Mouse (Mus musculus) heart, adult 2 months (tissue): Measurements from ENCODE around the gene Gria4. TPM values are rescaled to one million over a fixed set of nuclear protein-coding genes. Genes with fewer than 3 reads are reported as not detected.

ENCODE experiments used
- DNase-seq, 2 experiments: peaks; one replicate each; pipeline ENCODE4 v3.0.0; 2021
- H3K27ac ChIP-seq: fragments of 200-600 bp; 2 replicates; pipeline ENCODE4 v1.8.1; 2022
- H3K27me3 ChIP-seq: fragments of 200-500 bp; 2 replicates; pipeline ENCODE4 v1.6.1; 2012; ENCODE audit warnings: mild to moderate bottlenecking, low read length, inconsistent platforms, mixed read lengths; ENCODE audit not compliant: control insufficient read depth, insufficient read depth
- H3K36me3 ChIP-seq: fragments of 200-500 bp; 2 replicates; pipeline ENCODE4 v1.6.1; 2012; ENCODE audit warnings: low read length, inconsistent platforms; ENCODE audit not compliant: control insufficient read depth, insufficient read depth
- H3K4me1 ChIP-seq: fragments of 200-500 bp; 2 replicates; pipeline ENCODE4 v1.6.1; 2011; ENCODE audit warnings: low read length; ENCODE audit not compliant: control insufficient read depth, insufficient read depth
- H3K4me3 ChIP-seq: fragments of 200-600 bp; 2 replicates; pipeline ENCODE4 v1.8.1; 2022
- H3K79me2 ChIP-seq: fragments of 200-500 bp; replicated peaks from 2 replicates; pipeline ENCODE4 v1.6.1; 2012; ENCODE audit warnings: mild to moderate bottlenecking, inconsistent platforms, low read length, moderate library complexity, mixed read lengths; ENCODE audit not compliant: control insufficient read depth, insufficient read depth
- H3K9ac ChIP-seq: fragments of 200-500 bp; 2 replicates; pipeline ENCODE4 v1.6.1; 2012; ENCODE audit warnings: low read depth, mild to moderate bottlenecking, control low read depth, inconsistent platforms, low read length, mixed read lengths
- CTCF ChIP-seq: fragments of 200-600 bp; IDR thresholded peaks from 2 replicates; pipeline ENCODE4 v1.8.1; 2022; ENCODE audit warnings: antibody characterized with exemption, mild to moderate bottlenecking, moderate library complexity
- EP300 ChIP-seq: fragments of 200-500 bp; IDR thresholded peaks from 2 replicates; pipeline ENCODE4 v1.6.1; 2011; ENCODE audit warnings: low read depth, low read length, control low read depth; ENCODE audit not compliant: insufficient read depth
- POLR2A ChIP-seq: fragments of 200-500 bp; IDR thresholded peaks from 2 replicates; pipeline ENCODE4 v1.6.1; 2011; ENCODE audit warnings: mild to moderate bottlenecking, low read depth, low read length, control low read depth; ENCODE audit not compliant: insufficient read depth
- WGBS: fragments of 180-500 bp; shearing (Covaris S2); methylation state at CpG from one replicate; pipeline ENCODE4 v1.1.7; 2018; 5-methylcytosine and 5-hydroxymethylcytosine counted together
- intact Hi-C: fragments of 180-260 bp; cut with DNase I; formaldehyde crosslinking; loops from one replicate; pipeline ENCODE4 v1.15.1; 2025
- polyA plus RNA-seq: library from polyadenylated mRNA; depleted of rRNA; stranded (reverse); fragments of >200 nt; gene quantifications from 2 replicates; pipeline ENCODE4 v1.2.3, GENCODE M21; 2012
- total RNA-seq, 2 experiments: library from RNA; stranded (reverse); gene quantifications; 2 replicates each; pipeline ENCODE4 v1.2.3; 2021

Gria4 gene
- total and polyA plus RNA-seq, 3 experiments, result 0.02 TPM; not detected in 2

DNA sequence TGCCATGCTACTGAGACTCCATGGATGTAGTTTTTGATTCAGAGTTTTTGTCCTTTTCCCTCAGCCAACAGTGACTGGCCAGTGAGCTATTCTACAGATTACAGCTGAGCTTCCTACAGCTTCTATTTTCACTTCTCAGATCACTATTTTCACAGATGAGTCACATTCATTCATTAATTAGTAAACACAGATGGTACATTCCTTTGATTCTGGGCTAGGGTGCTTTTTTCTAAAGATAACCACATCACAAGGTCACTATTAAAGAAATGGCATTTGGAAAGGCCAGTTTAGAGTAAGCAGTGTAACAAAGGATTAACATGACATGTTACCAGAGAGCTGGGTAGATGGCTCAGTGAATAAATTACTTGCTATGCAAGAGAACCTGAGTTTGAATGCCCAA lies 180.7 kb downstream of the Gria4 start:
- H3K79me2 ChIP-seq, result no peaks in the 10 kb centered on the region

DNA sequence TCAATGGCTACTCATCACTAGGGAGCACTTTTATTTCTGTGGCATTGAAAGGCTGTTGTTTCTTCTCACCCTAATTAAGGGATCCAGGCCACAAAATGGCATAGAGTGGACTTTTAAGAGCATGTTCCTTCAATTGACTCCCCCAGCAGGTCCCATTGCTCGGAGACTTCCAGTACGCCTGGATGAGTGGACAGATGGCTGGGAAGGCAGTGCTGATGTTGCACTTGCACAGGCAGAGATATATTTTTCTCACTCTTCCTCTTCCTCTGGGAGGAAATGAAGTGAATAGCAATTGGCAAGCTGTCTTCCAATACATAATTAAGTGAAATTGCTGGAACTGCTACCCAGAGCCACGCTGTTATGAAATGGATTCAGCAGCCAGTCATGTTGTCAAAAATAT lies 190.7 kb downstream of the Gria4 start:
- no peak overlapping the region for H3K27ac ChIP-seq
- H3K27me3 ChIP-seq, result no peaks in the 10 kb centered on the region
- TF ChIP-seq CTCF (no peak), EP300 (no peak), POLR2A (no peak)
- intact Hi-C loops, result no loop called here
- no peaks in the 10 kb centered on the region for H3K79me2 ChIP-seq
- H3K4me3 ChIP-seq, result no peak overlapping the region
- no peaks in the 10 kb centered on the region for H3K36me3 ChIP-seq
- no peak overlapping the region for H3K9ac ChIP-seq
- 66% methylated on average over 3 of the region's 3 CpGs for WGBS
- H3K4me1 ChIP-seq, result no peaks in the 10 kb centered on the region
- DNase-seq, result no peak

More for the DNA sequence above, 180.7 kb downstream of the Gria4 start:
- H3K27me3 ChIP-seq, result no peaks in the 10 kb centered on the region
- DNase-seq, result no peak
- no peaks in the 10 kb centered on the region for H3K4me1 ChIP-seq
- H3K9ac ChIP-seq, result no peak overlapping the region
- H3K27ac ChIP-seq, result no peak overlapping the region
- intact Hi-C loops, result no loop called here
- TF ChIP-seq POLR2A, result no peak
- no peak for TF ChIP-seq CTCF
- TF ChIP-seq EP300, result no peak
- no peak overlapping the region for H3K4me3 ChIP-seq
- no peaks in the 10 kb centered on the region for H3K36me3 ChIP-seq

- Histone ChIP-seq H3K79me2 (no peaks in the 10 kb centered on the region), H3K27ac (no peak overlapping the region), H3K4me3 (no peak overlapping the region), H3K36me3 (no peaks in the 10 kb centered on the region), H3K4me1 (no peaks in the 10 kb centered on the region), H3K27me3 (no peaks in the 10 kb centered on the region), H3K9ac (no peak overlapping the region)
- no peak for DNase-seq
- intact Hi-C loops, result no loop called here
- TF ChIP-seq CTCF, result no peak
- no peak for TF ChIP-seq POLR2A
- no peak for TF ChIP-seq EP300
These were observed 191.8 kb downstream of the Gria4 start for GRCm38 (mm10) chr9:4604236-4604635.

DNA sequence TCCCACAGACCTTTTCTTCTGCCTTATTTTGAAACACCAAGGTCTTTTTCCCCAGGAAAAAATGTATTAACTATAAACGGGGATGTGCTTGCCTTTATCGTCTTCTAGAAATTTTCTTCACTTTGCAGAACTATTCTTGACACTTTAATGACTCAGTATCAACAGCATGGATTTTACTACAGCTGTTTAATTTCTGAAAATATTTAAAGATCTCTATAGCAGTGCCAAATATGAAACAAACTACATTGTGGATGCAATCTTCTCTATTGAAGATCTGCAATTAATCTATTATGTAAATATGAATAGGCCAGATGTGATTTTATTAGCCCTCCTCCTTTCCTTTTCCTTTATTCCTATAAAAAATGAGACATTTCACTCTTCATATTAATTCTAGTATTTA lies 194.2 kb downstream of the Gria4 start:
- H3K79me2 ChIP-seq, result no peaks in the 10 kb centered on the region
- intact Hi-C loops, result no loop called here
- WGBS, result 68% methylated on average over 2 of the region's 2 CpGs

GRCm38 (mm10) chr9:4573596-4573995 lies 222.4 kb downstream of the Gria4 start:
- WGBS, result 73% methylated on average over 5 of the region's 5 CpGs
- Histone ChIP-seq H3K4me1 (no peaks in the 10 kb centered on the region), H3K27ac (no peak overlapping the region), H3K4me3 (no peak overlapping the region), H3K27me3 (no peaks in the 10 kb centered on the region), H3K79me2 (no peaks in the 10 kb centered on the region), H3K36me3 (no peaks in the 10 kb centered on the region), H3K9ac (no peak overlapping the region)
- DNase-seq, result no peak
- no peak for TF ChIP-seq EP300
- no peak for TF ChIP-seq POLR2A
- TF ChIP-seq CTCF, result no peak
- intact Hi-C loops, result no loop called here

More for the DNA sequence above, 194.2 kb downstream of the Gria4 start:
- TF ChIP-seq POLR2A (no peak), CTCF (no peak), EP300 (no peak)
- no peak overlapping the region for H3K9ac ChIP-seq
- no peaks in the 10 kb centered on the region for H3K36me3 ChIP-seq
- H3K4me1 ChIP-seq, result no peaks in the 10 kb centered on the region
- DNase-seq, result no peak
- H3K27me3 ChIP-seq, result no peaks in the 10 kb centered on the region
- H3K4me3 ChIP-seq, result no peak overlapping the region
- H3K27ac ChIP-seq, result no peak overlapping the region

DNA sequence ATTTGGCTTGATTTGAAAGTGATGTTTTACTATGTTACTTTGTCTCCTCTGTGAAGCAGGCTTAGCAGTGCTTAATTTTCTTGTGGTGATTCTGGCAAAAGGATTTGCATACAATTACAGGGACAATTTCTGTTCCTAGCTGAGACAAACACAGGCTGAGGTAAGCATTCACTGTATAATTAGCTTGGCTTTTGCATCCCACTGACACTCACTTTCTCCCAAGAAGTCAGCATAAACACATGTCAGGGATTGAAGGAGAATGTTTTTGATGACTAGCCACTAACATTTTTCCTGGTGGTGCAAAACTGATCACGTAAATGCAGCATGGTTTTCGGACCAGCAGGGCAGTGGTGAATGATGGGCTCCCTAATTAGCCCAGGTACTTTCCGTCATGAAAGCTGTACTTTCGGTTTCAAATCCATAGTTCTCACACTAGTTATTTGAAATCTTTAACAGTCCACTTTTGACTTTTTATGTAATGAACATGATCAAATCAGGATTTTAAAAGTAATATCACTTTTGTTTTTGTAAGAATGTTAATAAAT lies 240.5 kb downstream of the Gria4 start:
- Histone ChIP-seq H3K4me3 (no peak overlapping the region), H3K27ac (no peak overlapping the region), H3K4me1 (no peaks in the 10 kb centered on the region), H3K79me2 (no peaks in the 10 kb centered on the region), H3K9ac (no peak overlapping the region), H3K36me3 (no peaks in the 10 kb centered on the region), H3K27me3 (no peaks in the 10 kb centered on the region)
- TF ChIP-seq POLR2A, result no peak
- no peak for TF ChIP-seq EP300
- no peak for TF ChIP-seq CTCF
- no peak for DNase-seq
- 72% methylated on average over 4 of the region's 4 CpGs for WGBS
- intact Hi-C loops, result no loop called here
